Mouse (Mus musculus) liver, embryonic 14.5 days (tissue): ENCODE results near the gene Asah2.

Experiments
- CTCF ChIP-seq: IDR thresholded peaks from 2 replicates; pipeline ENCODE4 v1.5.1; 2016; ENCODE audit warnings: antibody characterized with exemption, low read depth, control low read depth
- EP300 ChIP-seq: IDR thresholded peaks from 2 replicates; pipeline ENCODE4 v1.6.1; 2016; ENCODE audit warnings: antibody characterized with exemption, low read depth

GRCm38 (mm10) chr19:32157045-32157444, 49.0 kb upstream of the Asah2 start:
- TF ChIP-seq CTCF: no peak
- no peak for TF ChIP-seq EP300
